Mouse (Mus musculus) forebrain, embryonic 14.5 days (tissue): Measurements from ENCODE around the gene Zfp334. TPM values are rescaled to one million over a fixed set of nuclear protein-coding genes. Genes with fewer than 3 reads are reported as not detected.
A peak's percentile ranks its signal among the peaks of the same experiment; 100 is the strongest.

Source experiments
- ATAC-seq: fragments of 200-750 bp; cut with Nextera tagmentation; 2 replicates; pipeline ENCODE4 v1.8.0; 2017; ENCODE audit warnings: mild to moderate bottlenecking, moderate library complexity
- DNase-seq: peaks from one replicate; pipeline ENCODE4 v3.0.0-alpha.2; 2015; ENCODE audit warnings: low spot score
- H3K27ac ChIP-seq: fragments of 300-500 bp; sonication (generic); 2 replicates; pipeline ENCODE4 v1.5.1; 2014; ENCODE audit warnings: low read depth, mild to moderate bottlenecking, control low read depth, low read length, moderate library complexity
- H3K27me3 ChIP-seq: fragments of 300-500 bp; sonication (generic); replicated peaks from 2 replicates; pipeline ENCODE4 v1.6.1; 2014; ENCODE audit warnings: low read length, control low read depth, mixed read lengths; ENCODE audit not compliant: control insufficient read depth, insufficient read depth
- H3K36me3 ChIP-seq: fragments of 300-500 bp; sonication (generic); 2 replicates; pipeline ENCODE4 v1.6.1; 2014; ENCODE audit warnings: low read length, control low read depth; ENCODE audit not compliant: control insufficient read depth, insufficient read depth
- H3K4me1 ChIP-seq: fragments of 300-500 bp; sonication (generic); 2 replicates; pipeline ENCODE4 v1.6.1; 2014; ENCODE audit warnings: antibody characterized with exemption, low read length, control low read depth; ENCODE audit not compliant: control insufficient read depth, insufficient read depth
- H3K4me2 ChIP-seq: fragments of 300-500 bp; sonication (generic); 2 replicates; pipeline ENCODE4 v1.6.1; 2014; ENCODE audit warnings: mild to moderate bottlenecking, control low read depth, low read length
- H3K4me3 ChIP-seq: fragments of 300-500 bp; sonication (generic); 2 replicates; pipeline ENCODE4 v1.5.1; 2014; ENCODE audit warnings: low read depth, low read length, control low read depth
- H3K9ac ChIP-seq: fragments of 300-500 bp; sonication (generic); 2 replicates; pipeline ENCODE4 v1.6.1; 2014; ENCODE audit warnings: mild to moderate bottlenecking, low read length, control low read depth, moderate library complexity
- H3K9me3 ChIP-seq: fragments of 300-500 bp; sonication (generic); replicated peaks from 2 replicates; pipeline ENCODE4 v1.6.1; 2016; ENCODE audit warnings: low read length, control low read depth, mixed read lengths; ENCODE audit not compliant: control insufficient read depth
- WGBS: fragments of 180-500 bp; shearing (Covaris S2); extraction: QIAGEN DNeasy Blood & Tissue Kit; methylation state at CpG from one replicate; pipeline ENCODE4 v1.1.7; 2014; 5-methylcytosine and 5-hydroxymethylcytosine counted together
- polyA plus RNA-seq: library from polyadenylated mRNA; unstranded; fragments of >200 nt; fragmentation: Nextera tagmentation; extraction: Ambion mirVana; gene quantifications from 2 replicates; pipeline ENCODE4 v1.2.1, GENCODE M21; 2014

Gene Zfp334
- 13.6 and 13.9 TPM in 2 replicates for polyA plus RNA-seq

DNA sequence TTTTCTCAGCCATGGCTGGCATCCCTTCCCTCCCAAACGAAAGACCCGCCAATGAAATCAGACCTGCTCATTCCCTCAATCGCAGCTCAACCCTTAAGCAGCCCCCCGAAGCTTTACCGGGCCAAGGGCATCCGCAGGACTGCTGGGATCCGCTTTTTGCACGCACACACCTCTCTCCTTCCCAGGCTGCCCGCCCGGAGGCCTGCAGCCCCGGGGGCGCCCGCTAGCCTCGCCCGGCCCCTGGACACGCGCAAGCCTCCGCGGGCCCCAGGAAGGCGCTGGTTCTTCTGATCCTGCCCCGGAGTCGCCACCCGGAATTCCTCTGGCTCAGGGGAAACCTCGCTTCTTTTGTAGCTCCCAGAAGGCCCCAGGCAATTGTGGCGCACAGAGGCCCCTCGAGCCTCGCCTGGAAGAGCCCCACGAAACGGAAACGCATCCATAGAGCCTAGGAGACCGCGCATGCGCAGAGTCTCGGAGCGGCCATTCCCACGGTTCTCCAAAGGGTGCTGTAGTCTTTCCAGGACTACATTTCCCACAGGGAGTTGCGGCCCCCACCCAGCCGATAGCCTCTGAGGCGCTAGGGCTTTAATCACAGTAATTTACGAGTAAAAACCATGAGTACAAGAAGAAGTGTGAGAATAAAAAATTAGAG is at the start of gene Zfp334:
TSS of gene Zfp334 (minus strand) at position 416 of the 652 bp plus-strand sequence.
- Histone ChIP-seq H3K9ac (peak within 1 kb of the TSS; percentile 94), H3K9me3 (no peaks in the 10 kb centered on the region), H3K4me2 (peak within 1 kb of the TSS; percentile 74), H3K27ac (peak within 1 kb of the TSS; percentile 91), H3K27me3 (no peaks in the 10 kb centered on the region), H3K36me3 (peaks cover 38% of the 10 kb centered on the region), H3K4me3 (peak within 1 kb of the TSS; percentile 79), H3K4me1 (peaks cover 7% of the 10 kb centered on the region)
- under 1% methylated on average over 40 of the region's 40 CpGs for WGBS
- DNase-seq (peak; percentile 99), ATAC-seq (peak; percentile 94)

DNA sequence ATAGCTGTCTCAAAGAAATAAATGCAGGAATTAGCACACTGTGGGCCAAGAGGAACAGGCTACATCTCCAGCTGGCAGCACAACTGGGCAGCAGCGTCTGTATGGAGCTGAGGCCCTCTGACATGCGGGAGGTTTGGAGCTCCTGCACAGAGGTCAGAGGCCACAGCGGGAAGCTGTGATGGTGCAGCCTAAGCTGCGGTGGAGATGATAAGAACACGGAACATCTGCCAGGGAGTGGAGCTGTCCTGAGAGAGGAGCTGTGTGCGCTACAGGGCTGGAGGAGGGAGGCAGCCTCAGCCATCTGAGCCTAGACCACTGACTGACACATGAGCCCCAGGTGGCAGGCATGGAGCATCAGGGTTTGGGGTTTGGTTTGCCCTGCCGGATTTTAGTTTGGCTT is 40.6 kb upstream of the Zfp334 start:
- H3K27me3 ChIP-seq: no peaks in the 10 kb centered on the region
- no peak overlapping the region for H3K4me3 ChIP-seq
- H3K36me3 ChIP-seq: no peaks in the 10 kb centered on the region
- ATAC-seq (no peak), DNase-seq (no peak)
- WGBS: 77% methylated on average over 7 of the region's 7 CpGs
- H3K9me3 ChIP-seq: no peaks in the 10 kb centered on the region
- no peak overlapping the region for H3K9ac ChIP-seq
- no peaks in the 10 kb centered on the region for H3K4me1 ChIP-seq
- no peak overlapping the region for H3K4me2 ChIP-seq
- H3K27ac ChIP-seq: no peak overlapping the region

DNA sequence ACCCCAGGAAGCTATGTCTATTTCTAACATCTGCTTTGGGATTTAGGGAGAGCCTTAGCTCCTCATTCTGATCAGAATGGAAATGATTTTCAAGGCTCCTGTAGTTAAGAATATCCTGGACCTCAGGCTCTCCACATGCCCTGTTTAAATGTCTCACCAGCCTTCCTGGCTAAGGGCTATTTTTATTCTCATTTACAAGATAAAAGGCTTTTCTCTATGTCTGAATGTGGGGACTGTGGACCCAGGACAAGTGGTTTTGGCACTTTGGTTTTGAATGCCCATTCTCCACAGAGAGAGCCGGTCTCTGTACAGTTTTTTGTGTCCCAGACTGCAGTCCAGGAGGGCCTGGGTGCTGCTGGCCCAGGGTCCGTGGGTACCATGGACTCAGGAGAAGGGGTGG is 32.1 kb upstream of the Zfp334 start:
- peak; percentile 43 for DNase-seq
- peak overlapping the region; percentile 25; the same call in 1 of the 2 replicates for H3K9ac ChIP-seq
- H3K4me3 ChIP-seq: no peak overlapping the region
- no peaks in the 10 kb centered on the region for H3K27me3 ChIP-seq
- H3K27ac ChIP-seq: peak overlapping the region; percentile 85
- WGBS: 29% methylated on average over 2 of the region's 2 CpGs
- H3K4me2 ChIP-seq: peak overlapping the region; percentile 16; the same call in 1 of the 2 replicates
- peaks cover 15% of the 10 kb centered on the region for H3K4me1 ChIP-seq
- H3K9me3 ChIP-seq: no peaks in the 10 kb centered on the region
- no peaks in the 10 kb centered on the region for H3K36me3 ChIP-seq
- peak; percentile 37; the same call in 1 of the 2 replicates for ATAC-seq

GRCm38 (mm10) chr2:165419670-165420111 is 31.6 kb upstream of the Zfp334 start:
- DNase-seq (peak; percentile 47), ATAC-seq (peak; percentile 45; the same call in 1 of the 2 replicates)
- H3K27ac ChIP-seq: peak overlapping the region; percentile 85
- no peaks in the 10 kb centered on the region for H3K27me3 ChIP-seq
- H3K4me3 ChIP-seq: no peak overlapping the region
- no peaks in the 10 kb centered on the region for H3K36me3 ChIP-seq
- no peaks in the 10 kb centered on the region for H3K9me3 ChIP-seq
- peak overlapping the region; percentile 16; the same call in 1 of the 2 replicates for H3K4me2 ChIP-seq
- peak overlapping the region; percentile 25; the same call in 1 of the 2 replicates for H3K9ac ChIP-seq
- WGBS: 38% methylated on average over 4 of the region's 4 CpGs
- peaks cover 15% of the 10 kb centered on the region for H3K4me1 ChIP-seq

DNA sequence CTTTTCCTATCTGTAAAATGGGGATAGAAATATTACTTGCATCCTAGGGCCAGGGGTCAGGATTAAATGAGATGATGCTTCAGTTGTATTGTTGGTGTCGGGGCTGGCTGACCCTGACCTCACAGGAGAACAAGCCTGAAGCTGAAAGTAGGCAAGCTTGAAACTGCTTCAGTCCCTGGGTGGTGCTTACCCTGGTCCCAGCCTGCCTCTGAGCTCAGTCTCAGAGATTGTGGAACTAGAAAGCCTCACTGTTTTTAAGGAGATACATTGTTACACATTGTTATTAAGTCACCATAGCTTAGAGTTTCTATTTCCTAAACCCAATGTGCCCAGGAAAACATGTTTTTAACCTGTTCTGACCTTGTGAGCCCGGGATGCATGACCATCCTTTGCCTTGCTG is 30.5 kb upstream of the Zfp334 start:
- Histone ChIP-seq H3K9me3 (no peaks in the 10 kb centered on the region), H3K36me3 (no peaks in the 10 kb centered on the region), H3K4me1 (peaks cover 15% of the 10 kb centered on the region), H3K27me3 (no peaks in the 10 kb centered on the region), H3K27ac (no peak overlapping the region), H3K4me2 (no peak overlapping the region), H3K4me3 (no peak overlapping the region), H3K9ac (no peak overlapping the region)
- ATAC-seq (no peak), DNase-seq (no peak)
- whole genome bisulfite sequencing: 88% methylated on average over 2 of the region's 2 CpGs

DNA sequence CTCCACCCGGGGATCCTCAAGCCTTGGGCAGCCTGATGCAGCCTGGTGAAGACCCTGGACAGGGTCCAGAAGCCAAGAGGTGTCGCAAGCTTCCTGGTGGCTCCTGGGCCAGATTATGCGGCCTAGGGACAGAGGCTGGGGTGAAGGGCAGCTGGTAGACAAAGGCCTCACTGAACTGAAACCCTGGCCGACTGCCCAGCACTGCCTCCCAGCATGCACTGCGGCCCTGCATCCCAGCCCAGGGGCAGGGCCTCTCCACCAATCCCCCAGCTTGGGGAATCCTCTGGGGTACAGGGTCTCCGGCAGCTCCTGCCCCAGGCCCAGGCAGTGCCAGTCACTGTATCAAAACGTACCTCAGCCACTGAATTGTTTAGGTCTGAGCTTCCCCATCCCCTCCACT is 29.2 kb upstream of the Zfp334 start:
- no peak overlapping the region for H3K4me2 ChIP-seq
- no peak overlapping the region for H3K9ac ChIP-seq
- H3K4me1 ChIP-seq: peaks cover 15% of the 10 kb centered on the region
- H3K27me3 ChIP-seq: no peaks in the 10 kb centered on the region
- ATAC-seq (peak; percentile 57), DNase-seq (peak; percentile 76)
- H3K9me3 ChIP-seq: no peaks in the 10 kb centered on the region
- no peaks in the 10 kb centered on the region for H3K36me3 ChIP-seq
- H3K4me3 ChIP-seq: no peak overlapping the region
- WGBS: 24% methylated on average over 7 of the region's 7 CpGs
- H3K27ac ChIP-seq: peak overlapping the region; percentile 59

- no peak overlapping the region for H3K4me3 ChIP-seq
- peaks cover 15% of the 10 kb centered on the region for H3K4me1 ChIP-seq
- H3K27me3 ChIP-seq: no peaks in the 10 kb centered on the region
- no peak for ATAC-seq
- no peak for DNase-seq
- no peaks in the 10 kb centered on the region for H3K9me3 ChIP-seq
- H3K27ac ChIP-seq: no peak overlapping the region
- no peaks in the 10 kb centered on the region for H3K36me3 ChIP-seq
- no peak overlapping the region for H3K9ac ChIP-seq
- no peak overlapping the region for H3K4me2 ChIP-seq
- WGBS: 53% methylated on average over 6 of the region's 6 CpGs
These were observed 27.7 kb upstream of the Zfp334 start for GRCm38 (mm10) chr2:165415795-165416194.

GRCm38 (mm10) chr2:165415141-165415721 is 27.2 kb upstream of the Zfp334 start:
- WGBS: 37% methylated on average over 11 of the region's 11 CpGs
- peaks cover 15% of the 10 kb centered on the region for H3K4me1 ChIP-seq
- no peak overlapping the region for H3K27ac ChIP-seq

GRCm38 (mm10) chr2:165414321-165414720 is 26.3 kb upstream of the Zfp334 start:
- no peak overlapping the region for H3K27ac ChIP-seq
- DNase-seq: no peak
- WGBS: 85% methylated on average over 5 of the region's 5 CpGs

More at GRCm38 (mm10) chr2:165415141-165415721, 27.2 kb upstream of the Zfp334 start:
- H3K36me3 ChIP-seq: no peaks in the 10 kb centered on the region
- DNase-seq (peak; percentile 42), ATAC-seq (no peak)
- no peak overlapping the region for H3K4me3 ChIP-seq
- H3K9me3 ChIP-seq: no peaks in the 10 kb centered on the region
- H3K4me2 ChIP-seq: no peak overlapping the region
- no peak overlapping the region for H3K9ac ChIP-seq
- H3K27me3 ChIP-seq: no peaks in the 10 kb centered on the region

More at GRCm38 (mm10) chr2:165414321-165414720, 26.3 kb upstream of the Zfp334 start:
- no peaks in the 10 kb centered on the region for H3K27me3 ChIP-seq
- no peak overlapping the region for H3K4me3 ChIP-seq
- no peak for ATAC-seq
- H3K9me3 ChIP-seq: no peaks in the 10 kb centered on the region
- H3K4me1 ChIP-seq: peaks cover 8% of the 10 kb centered on the region; the same call in 1 of the 2 replicates
- no peak overlapping the region for H3K9ac ChIP-seq
- H3K36me3 ChIP-seq: no peaks in the 10 kb centered on the region
- H3K4me2 ChIP-seq: no peak overlapping the region
